Mouse (Mus musculus) left cerebral cortex, adult 18-20 months (tissue): ENCODE data around the gene Ripor2. TPM values are rescaled to one million over a fixed set of nuclear protein-coding genes. Genes with fewer than 3 reads are reported as not detected.

ENCODE experiments used
- DNase-seq, 2 experiments: peaks; one replicate each; pipeline ENCODE4 v3.0.0; 2021 to 2022; ENCODE audit warnings: low spot score in 2 of 2, mixed read lengths in 1 of 2
- total RNA-seq, 2 experiments: library from RNA; stranded (reverse); gene quantifications; 2 replicates each; pipeline ENCODE4 v1.2.3; 2021

Ripor2 gene
- total RNA-seq, 2 experiments from 2014 or later, result 60.1 to 61.7 TPM

GRCm38 (mm10) chr13:24645146-24645545 is 63.2 kb downstream of the Ripor2 start:
- no peak for DNase-seq

GRCm38 (mm10) chr13:24646324-24646723 is 64.3 kb downstream of the Ripor2 start:
- DNase-seq, result no peak

- no peak for DNase-seq
Observed at GRCm38 (mm10) chr13:24647444-24647843, 65.5 kb downstream of the Ripor2 start.

- no peak for DNase-seq
Observed at GRCm38 (mm10) chr13:24648027-24648426, 66.0 kb downstream of the Ripor2 start.

GRCm38 (mm10) chr13:24648668-24649067 is 66.7 kb downstream of the Ripor2 start:
- DNase-seq, result no peak

GRCm38 (mm10) chr13:24649099-24649498 is 67.1 kb downstream of the Ripor2 start:
- DNase-seq, result no peak

- no peak for DNase-seq
Observed at GRCm38 (mm10) chr13:24651018-24651417, 69.0 kb downstream of the Ripor2 start.

GRCm38 (mm10) chr13:24654919-24655635 is 73.1 kb downstream of the Ripor2 start:
- DNase-seq, result no peak

- DNase-seq, result no peak
Observed at GRCm38 (mm10) chr13:24656719-24657497, 74.9 kb downstream of the Ripor2 start.

GRCm38 (mm10) chr13:24666763-24667162 is 84.8 kb downstream of the Ripor2 start:
- DNase-seq, result no peak

GRCm38 (mm10) chr13:24668556-24668955 is 86.6 kb downstream of the Ripor2 start:
- DNase-seq, result no peak

- DNase-seq, result no peak
Observed at GRCm38 (mm10) chr13:24670676-24671075, 88.7 kb downstream of the Ripor2 start.

GRCm38 (mm10) chr13:24679027-24679680 is 97.2 kb downstream of the Ripor2 start:
- DNase-seq, result no peak

GRCm38 (mm10) chr13:24680951-24681350 is 99.0 kb downstream of the Ripor2 start:
- no peak for DNase-seq

GRCm38 (mm10) chr13:24682346-24682745 is 100.4 kb downstream of the Ripor2 start:
- no peak for DNase-seq

- no peak for DNase-seq
Observed at GRCm38 (mm10) chr13:24684503-24684902, 102.5 kb downstream of the Ripor2 start.

- DNase-seq, result no peak
Observed at GRCm38 (mm10) chr13:24685846-24686245, 103.9 kb downstream of the Ripor2 start.

GRCm38 (mm10) chr13:24686705-24687665 is 105.0 kb downstream of the Ripor2 start:
- DNase-seq, result peak; percentile 81 to 85

- no peak for DNase-seq
Observed at GRCm38 (mm10) chr13:24693312-24693711, 111.3 kb downstream of the Ripor2 start.

GRCm38 (mm10) chr13:24698746-24699145 is 116.8 kb downstream of the Ripor2 start:
- DNase-seq, result no peak

GRCm38 (mm10) chr13:24702128-24702527 is 120.1 kb downstream of the Ripor2 start:
- no peak for DNase-seq
